Mouse (Mus musculus): Measurements from ENCODE around the gene Nrip2. TPM values are rescaled to one million over a fixed set of nuclear protein-coding genes. Genes with fewer than 3 reads are reported as not detected.

Gene Nrip2
- total RNA-seq, 2 experiments from 2014 or later: 5.3 to 5.8 TPM

Other genes with a start within 250 kb of the Nrip2 start
- gene Tead4, start 98.5 kb upstream of the Nrip2 start, total RNA-seq (2021): 1 to 10 TPM in 1 of 2 experiments, under 1 TPM in 1; 0.85 to 1.1 TPM
- 10 to 100 TPM; 16.9 to 17.6 TPM for gene Tulp3, start 43.4 kb upstream of the Nrip2 start, total RNA-seq (2021)
- 10 to 100 TPM; 19.8 to 21.5 TPM for gene Rhno1, start 36.4 kb upstream of the Nrip2 start, total RNA-seq (2021)
- gene Foxm1, start 36.3 kb upstream of the Nrip2 start, total RNA-seq (2021): 1 to 10 TPM; 4.5 to 4.8 TPM
- not detected for gene Tex52, start 23.8 kb upstream of the Nrip2 start, total RNA-seq (2021)
- gene Gm44596, start 23.8 kb upstream of the Nrip2 start, total RNA-seq (2021): not detected
- 10 to 100 TPM; 21.6 to 30.8 TPM for gene Itfg2, start 25.6 kb downstream of the Nrip2 start, total RNA-seq (2021)
- 100 to 1,000 TPM; 130 to 131 TPM for gene Fkbp4, start 39.4 kb downstream of the Nrip2 start, total RNA-seq (2021)
- under 1 TPM; 0.15 to 0.73 TPM for gene Pzp, start 127.4 kb downstream of the Nrip2 start, total RNA-seq (2021)
- 10 to 100 TPM; 16.1 to 17.9 TPM for gene A2ml1, start 182.3 kb downstream of the Nrip2 start, total RNA-seq (2021)
- not detected for gene Klrb1a, start 224.2 kb downstream of the Nrip2 start, total RNA-seq (2021)